Mouse (Mus musculus): ENCODE measurements at regions not wholly inside any gene's neighbourhood (a gene's known extent, or its start where the extent isn't known, plus 50 kb on each side); places are given as distances from the start of the nearest gene placed in this dataset.

- Histone ChIP-seq H3K4me3 (replicated peaks; ENCODE audit: low read length) (no peak overlapping the region), H3K27me3 (ENCODE audit: insufficient read depth, low read length) (no peaks in the 10 kb centered on the region), H3K9me3 (ENCODE audit: low read length) (no peaks in the 10 kb centered on the region), H3K4me1 (replicated peaks; ENCODE audit: low read depth, low read length) (no peaks in the 10 kb centered on the region), H3K36me3 (ENCODE audit: insufficient read depth, low read length) (no peaks in the 10 kb centered on the region)
- TF ChIP-seq CTCF (conservative IDR thresholded peaks at IDR 0.05; ENCODE audit: low read length) (no peak), POU5F1 (IDR thresholded peaks at IDR 0.05; ENCODE audit: borderline replicate concordance, low read length) (no peak), NANOG (IDR thresholded peaks at IDR 0.05; ENCODE audit: borderline replicate concordance, low read length) (no peak)
Measured at GRCm38 (mm10) chr12:7457544-7457943, 519.9 kb upstream of the Apob start.

- no peak overlapping the region for H3K4me3 ChIP-seq (replicated peaks; ENCODE audit: low read length)
- no peaks in the 10 kb centered on the region for H3K9me3 ChIP-seq (ENCODE audit: low read length)
- H3K36me3 ChIP-seq (ENCODE audit: insufficient read depth, low read length) = no peaks in the 10 kb centered on the region
- H3K4me1 ChIP-seq (replicated peaks; ENCODE audit: low read depth, low read length) = peaks cover 24% of the 10 kb centered on the region
- peak; percentile 50; the same call in 1 of the 2 replicates for TF ChIP-seq POU5F1 (IDR thresholded peaks at IDR 0.05; ENCODE audit: borderline replicate concordance, low read length)
- no peak for TF ChIP-seq CTCF (conservative IDR thresholded peaks at IDR 0.05; ENCODE audit: low read length)
- no peaks in the 10 kb centered on the region for H3K27me3 ChIP-seq (ENCODE audit: insufficient read depth, low read length)
Measured at GRCm38 (mm10) chr12:7464947-7465346, 512.5 kb upstream of the Apob start.

GRCm38 (mm10) chr12:7512579-7513248 lies 464.7 kb upstream of the Apob start:
- Histone ChIP-seq H3K36me3 (ENCODE audit: insufficient read depth, low read length) (no peaks in the 10 kb centered on the region), H3K4me3 (replicated peaks; ENCODE audit: low read length) (no peak overlapping the region), H3K27me3 (ENCODE audit: insufficient read depth, low read length) (no peaks in the 10 kb centered on the region), H3K4me1 (replicated peaks; ENCODE audit: low read depth, low read length) (no peaks in the 10 kb centered on the region), H3K9me3 (ENCODE audit: low read length) (no peaks in the 10 kb centered on the region)
- TF ChIP-seq POU5F1 (IDR thresholded peaks at IDR 0.05; ENCODE audit: borderline replicate concordance, low read length) (no peak), NANOG (IDR thresholded peaks at IDR 0.05; ENCODE audit: borderline replicate concordance, low read length) (no peak), CTCF (conservative IDR thresholded peaks at IDR 0.05; ENCODE audit: low read length) (no peak)

GRCm38 (mm10) chr12:7537389-7537788 lies 440.1 kb upstream of the Apob start:
- Histone ChIP-seq H3K9me3 (ENCODE audit: low read length) (peaks cover 13% of the 10 kb centered on the region; the same call in 1 of the 2 replicates), H3K27me3 (ENCODE audit: insufficient read depth, low read length) (no peaks in the 10 kb centered on the region), H3K4me3 (replicated peaks; ENCODE audit: low read length) (no peak overlapping the region), H3K4me1 (replicated peaks; ENCODE audit: low read depth, low read length) (peaks cover 57% of the 10 kb centered on the region), H3K36me3 (ENCODE audit: insufficient read depth, low read length) (no peaks in the 10 kb centered on the region)
- peak; percentile 89 for TF ChIP-seq NANOG (IDR thresholded peaks at IDR 0.05; ENCODE audit: borderline replicate concordance, low read length)
- no peak for TF ChIP-seq POU5F1 (IDR thresholded peaks at IDR 0.05; ENCODE audit: borderline replicate concordance, low read length)

- Histone ChIP-seq H3K4me3 (replicated peaks; ENCODE audit: low read length) (no peak overlapping the region), H3K4me1 (replicated peaks; ENCODE audit: low read depth, low read length) (peaks cover 23% of the 10 kb centered on the region), H3K27me3 (ENCODE audit: insufficient read depth, low read length) (no peaks in the 10 kb centered on the region), H3K9me3 (ENCODE audit: low read length) (peaks cover 24% of the 10 kb centered on the region; the same call in 1 of the 2 replicates), H3K36me3 (ENCODE audit: insufficient read depth, low read length) (no peaks in the 10 kb centered on the region)
- TF ChIP-seq NANOG (IDR thresholded peaks at IDR 0.05; ENCODE audit: borderline replicate concordance, low read length) (no peak), CTCF (conservative IDR thresholded peaks at IDR 0.05; ENCODE audit: low read length) (peak; percentile 48), POU5F1 (IDR thresholded peaks at IDR 0.05; ENCODE audit: borderline replicate concordance, low read length) (no peak)
Measured at GRCm38 (mm10) chr12:7543281-7543981, 434.0 kb upstream of the Apob start.

- Histone ChIP-seq H3K9me3 (ENCODE audit: low read length) (no peaks in the 10 kb centered on the region), H3K4me1 (replicated peaks; ENCODE audit: low read depth, low read length) (no peaks in the 10 kb centered on the region), H3K4me3 (replicated peaks; ENCODE audit: low read length) (no peak overlapping the region), H3K36me3 (ENCODE audit: insufficient read depth, low read length) (no peaks in the 10 kb centered on the region), H3K27me3 (ENCODE audit: insufficient read depth, low read length) (no peaks in the 10 kb centered on the region)
- TF ChIP-seq CTCF (conservative IDR thresholded peaks at IDR 0.05; ENCODE audit: low read length) = no peak
- no peak for TF ChIP-seq POU5F1 (IDR thresholded peaks at IDR 0.05; ENCODE audit: borderline replicate concordance, low read length)
- TF ChIP-seq NANOG (IDR thresholded peaks at IDR 0.05; ENCODE audit: borderline replicate concordance, low read length) = no peak
Measured at GRCm38 (mm10) chr12:7548759-7549158, 428.7 kb upstream of the Apob start.

- H3K4me3 ChIP-seq (replicated peaks; ENCODE audit: low read length) = no peak overlapping the region
- no peaks in the 10 kb centered on the region for H3K9me3 ChIP-seq (ENCODE audit: low read length)
- H3K27me3 ChIP-seq (ENCODE audit: insufficient read depth, low read length) = no peaks in the 10 kb centered on the region
- peaks cover 2% of the 10 kb centered on the region; the same call in 1 of the 2 replicates for H3K4me1 ChIP-seq (replicated peaks; ENCODE audit: low read depth, low read length)
- TF ChIP-seq CTCF (conservative IDR thresholded peaks at IDR 0.05; ENCODE audit: low read length) = no peak
- no peak for TF ChIP-seq NANOG (IDR thresholded peaks at IDR 0.05; ENCODE audit: borderline replicate concordance, low read length)
- TF ChIP-seq POU5F1 (IDR thresholded peaks at IDR 0.05; ENCODE audit: borderline replicate concordance, low read length) = no peak
- H3K36me3 ChIP-seq (ENCODE audit: insufficient read depth, low read length) = no peaks in the 10 kb centered on the region
Measured at GRCm38 (mm10) chr12:7560245-7560644, 417.2 kb upstream of the Apob start.

- H3K9me3 ChIP-seq (ENCODE audit: low read length) = no peaks in the 10 kb centered on the region; the same call in 1 of the 2 replicates
- H3K36me3 ChIP-seq (ENCODE audit: insufficient read depth, low read length) = no peaks in the 10 kb centered on the region
- no peak for TF ChIP-seq NANOG (IDR thresholded peaks at IDR 0.05; ENCODE audit: borderline replicate concordance, low read length)
- TF ChIP-seq POU5F1 (IDR thresholded peaks at IDR 0.05; ENCODE audit: borderline replicate concordance, low read length) = no peak
- TF ChIP-seq CTCF (conservative IDR thresholded peaks at IDR 0.05; ENCODE audit: low read length) = no peak
Measured at GRCm38 (mm10) chr12:7576081-7576480, 401.4 kb upstream of the Apob start.

More at GRCm38 (mm10) chr12:7576081-7576480, 401.4 kb upstream of the Apob start:
- H3K4me3 ChIP-seq (replicated peaks; ENCODE audit: low read length) = no peak overlapping the region
- no peaks in the 10 kb centered on the region for H3K4me1 ChIP-seq (replicated peaks; ENCODE audit: low read depth, low read length)
- H3K27me3 ChIP-seq (ENCODE audit: insufficient read depth, low read length) = no peaks in the 10 kb centered on the region
